Mouse (Mus musculus) kidney, adult 2 months (tissue): ENCODE data around the gene Ivl. TPM values are rescaled to one million over a fixed set of nuclear protein-coding genes. Genes with fewer than 3 reads are reported as not detected.

Source experiments
- DNase-seq: peaks from one replicate; pipeline ENCODE4 v3.0.0; 2021
- H3K27ac ChIP-seq: fragments of 200-500 bp; 2 replicates; pipeline ENCODE4 v1.5.1; 2012; ENCODE audit warnings: low read depth, low read length, control low read depth, inconsistent platforms; ENCODE audit not compliant: insufficient read depth
- H3K27me3 ChIP-seq: fragments of 200-500 bp; replicated peaks from 2 replicates; pipeline ENCODE4 v1.6.1; 2012; ENCODE audit warnings: mild to moderate bottlenecking, moderate library complexity, low read length, inconsistent platforms; ENCODE audit not compliant: control insufficient read depth, insufficient read depth
- H3K36me3 ChIP-seq: fragments of 200-500 bp; 2 replicates; pipeline ENCODE4 v1.6.1; 2012; ENCODE audit warnings: mild to moderate bottlenecking, moderate library complexity, low read length, inconsistent platforms; ENCODE audit not compliant: control insufficient read depth, insufficient read depth
- H3K4me1 ChIP-seq: fragments of 200-500 bp; 2 replicates; pipeline ENCODE4 v1.6.1; 2011; ENCODE audit warnings: low read length; ENCODE audit not compliant: control insufficient read depth, insufficient read depth
- H3K4me3 ChIP-seq: fragments of 200-500 bp; 2 replicates; pipeline ENCODE4 v1.5.1; 2011; ENCODE audit warnings: mild to moderate bottlenecking, low read depth, low read length, control low read depth; ENCODE audit not compliant: insufficient read depth
- CTCF ChIP-seq: fragments of 200-500 bp; conservative IDR thresholded peaks from 2 replicates; pipeline ENCODE4 v1.5.1; 2011; ENCODE audit warnings: low read depth, mild to moderate bottlenecking, control low read depth, low read length, moderate library complexity, mixed read lengths; ENCODE audit not compliant: insufficient read depth, insufficient read length
- POLR2A ChIP-seq: fragments of 200-500 bp; IDR thresholded peaks from one replicate; pipeline ENCODE4 v1.6.1; 2011; ENCODE audit warnings: low read depth, low read length, control low read depth
- WGBS: fragments of 180-500 bp; shearing (Covaris S2); methylation state at CpG from one replicate; pipeline ENCODE4 v1.1.7; 2018; 5-methylcytosine and 5-hydroxymethylcytosine counted together
- polyA plus RNA-seq: library from polyadenylated mRNA; depleted of rRNA; stranded (reverse); fragments of >200 nt; gene quantifications from 2 replicates; pipeline ENCODE4 v1.2.3, GENCODE M21; 2012; rRNA removed

The Ivl gene
- polyA plus RNA-seq, 1 experiment: 0.08 TPM

DNA sequence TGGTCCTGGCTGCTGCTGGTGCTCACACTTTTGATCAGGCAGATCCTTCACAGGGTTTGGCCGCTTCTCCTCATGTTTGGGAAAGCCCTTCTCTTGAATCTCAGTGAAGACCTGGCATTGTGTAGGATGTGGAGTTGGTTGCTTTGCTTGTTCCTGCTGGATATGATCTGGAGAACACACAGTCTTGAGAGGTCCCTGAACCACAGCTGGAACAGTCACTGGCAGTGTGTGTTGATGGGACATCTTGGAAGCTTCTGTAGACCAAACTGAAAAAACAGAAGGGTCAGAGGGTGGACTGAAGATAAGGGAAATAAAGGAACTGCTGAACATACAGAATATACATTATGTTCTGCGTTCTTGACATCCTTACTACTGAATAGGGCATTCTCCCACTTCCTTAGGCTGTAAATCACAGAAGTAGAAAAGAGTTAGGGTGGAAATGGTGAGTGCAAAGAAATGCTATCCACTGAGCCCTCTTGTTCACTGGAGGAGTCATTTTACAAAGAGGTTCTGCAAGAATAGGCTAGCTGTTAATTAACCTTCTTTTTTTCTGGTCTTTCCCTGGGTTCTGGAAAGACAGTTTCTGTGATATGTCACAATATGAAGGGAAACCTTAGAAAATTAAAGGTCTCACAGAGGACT is 900 bp downstream of the Ivl start:
- H3K36me3 ChIP-seq: no peaks in the 10 kb centered on the region
- no peak overlapping the region for H3K27ac ChIP-seq
- H3K4me1 ChIP-seq: no peaks in the 10 kb centered on the region
- no peak overlapping the region for H3K4me3 ChIP-seq
- WGBS: 39% methylated on average over 2 of the region's 2 CpGs
- no peaks in the 10 kb centered on the region for H3K27me3 ChIP-seq
- DNase-seq: no peak
- TF ChIP-seq CTCF (no peak), POLR2A (no peak)

DNA sequence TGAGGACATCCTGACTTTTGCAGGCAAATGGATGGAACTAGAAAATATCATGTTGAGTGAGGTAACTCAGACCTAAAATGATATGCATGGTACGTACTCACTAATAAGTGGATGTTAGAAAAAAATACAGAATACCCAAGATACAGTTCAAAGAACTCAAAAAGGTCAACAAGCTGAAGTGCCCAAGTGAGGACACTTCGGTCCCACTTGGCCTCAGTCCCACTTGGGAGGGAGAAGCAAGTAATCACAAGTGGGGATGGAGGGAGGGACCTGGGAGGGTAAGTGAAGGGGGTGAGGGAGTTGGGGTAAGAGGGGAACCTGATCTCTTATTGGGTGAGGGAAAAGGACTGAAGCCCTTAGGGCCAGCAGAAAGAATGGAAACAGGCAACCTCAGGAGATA is 4.8 kb downstream of the Ivl start:
- no peak for DNase-seq
- H3K27me3 ChIP-seq: no peaks in the 10 kb centered on the region
- H3K36me3 ChIP-seq: no peaks in the 10 kb centered on the region
- H3K4me3 ChIP-seq: no peak overlapping the region
- no peak for TF ChIP-seq CTCF
- H3K4me1 ChIP-seq: no peaks in the 10 kb centered on the region
- WGBS: 76% methylated on average over 2 of the region's 2 CpGs
- H3K27ac ChIP-seq: no peak overlapping the region

GRCm38 (mm10) chr3:92565418-92565817 is 8.1 kb downstream of the Ivl start:
- peak; percentile 29 for DNase-seq
- H3K27ac ChIP-seq: no peak overlapping the region
- no peaks in the 10 kb centered on the region for H3K4me1 ChIP-seq
- H3K36me3 ChIP-seq: no peaks in the 10 kb centered on the region
- no peaks in the 10 kb centered on the region for H3K27me3 ChIP-seq
- 0 out of 2 replicates have a peak, but pooled peaks have one; percentile 12 for TF ChIP-seq CTCF
- no peak for TF ChIP-seq POLR2A
- no peak overlapping the region for H3K4me3 ChIP-seq

GRCm38 (mm10) chr3:92534411-92534810 is 39.1 kb downstream of the Ivl start, which contains the start of gene 2310046K23Rik:
TSS of gene 2310046K23Rik (minus strand) at chr3:92534511.
- Histone ChIP-seq H3K4me3 (no peak within 1 kb of the TSS), H3K27me3 (no peaks in the 10 kb centered on the region), H3K4me1 (no peaks in the 10 kb centered on the region), H3K27ac (no peak within 1 kb of the TSS), H3K36me3 (no peaks in the 10 kb centered on the region)
- 81% methylated on average over 3 of the region's 3 CpGs for WGBS
- TF ChIP-seq CTCF (no peak), POLR2A (no peak)
- no peak for DNase-seq

Other genes with a start within 250 kb of the Ivl start
- not detected in 2 replicates for gene Sprr2d, start 234.6 kb downstream of the Ivl start, polyA plus RNA-seq
- gene Sprr2e, start 221.6 kb downstream of the Ivl start, polyA plus RNA-seq: not detected in 2 replicates
- gene Sprr2f, start 208.5 kb downstream of the Ivl start, polyA plus RNA-seq: 0.25 and 0.54 TPM in 2 replicates
- gene Sprr2h, start 188.1 kb downstream of the Ivl start, polyA plus RNA-seq: not detected in 2 replicates
- not detected in 2 replicates for gene Sprr2i, start 165.7 kb downstream of the Ivl start, polyA plus RNA-seq
- not detected in 2 replicates for gene Sprr2j-ps, start 155.7 kb downstream of the Ivl start, polyA plus RNA-seq
- 4.2 and 7.0 TPM in 2 replicates for gene Gm9774, start 144.3 kb downstream of the Ivl start, polyA plus RNA-seq
- gene Sprr2k, start 141.2 kb downstream of the Ivl start, polyA plus RNA-seq: not detected in 2 replicates
- gene Sprr1b, start 134.9 kb downstream of the Ivl start, polyA plus RNA-seq: not detected in 2 replicates
- gene Sprr3, start 115.0 kb downstream of the Ivl start, polyA plus RNA-seq: not detected in 2 replicates
- 32.6 and 48.8 TPM in 2 replicates for gene Sprr1a, start 87.8 kb downstream of the Ivl start, polyA plus RNA-seq
- not detected in 2 replicates for gene Sprr4, start 73.2 kb downstream of the Ivl start, polyA plus RNA-seq
- gene 2310046K23Rik, start 39.2 kb downstream of the Ivl start, polyA plus RNA-seq: not detected in 2 replicates
- 3.3 and 3.5 TPM in 2 replicates for gene Smcp, start 15.3 kb upstream of the Ivl start, polyA plus RNA-seq
- not detected in 2 replicates for gene 2210017I01Rik, start 33.8 kb upstream of the Ivl start, polyA plus RNA-seq
- not detected in 2 replicates for gene Lce6a, start 47.9 kb upstream of the Ivl start, polyA plus RNA-seq
- not detected in 2 replicates for gene Lce1a1, start 74.6 kb upstream of the Ivl start, polyA plus RNA-seq
- gene Lce1b, start 83.2 kb upstream of the Ivl start, polyA plus RNA-seq: not detected in 2 replicates
- gene Lce1a2, start 96.6 kb upstream of the Ivl start, polyA plus RNA-seq: not detected in 2 replicates
- not detected in 2 replicates for gene Lce1c, start 105.5 kb upstream of the Ivl start, polyA plus RNA-seq
- not detected in 2 replicates for gene Lce1d, start 113.5 kb upstream of the Ivl start, polyA plus RNA-seq
- not detected in 2 replicates for gene Lce1e, start 135.3 kb upstream of the Ivl start, polyA plus RNA-seq
- not detected in 2 replicates for gene Lce1f, start 146.6 kb upstream of the Ivl start, polyA plus RNA-seq
- not detected in 2 replicates for gene Gm38119, start 165.4 kb upstream of the Ivl start, polyA plus RNA-seq
- gene Lce1g, start 178.6 kb upstream of the Ivl start, polyA plus RNA-seq: not detected in 2 replicates
- not detected in 2 replicates for gene Lce1h, start 191.3 kb upstream of the Ivl start, polyA plus RNA-seq
- not detected in 2 replicates for gene Lce1i, start 205.2 kb upstream of the Ivl start, polyA plus RNA-seq
- gene Lce1j, start 216.8 kb upstream of the Ivl start, polyA plus RNA-seq: not detected in 2 replicates
- gene Lce1k, start 234.2 kb upstream of the Ivl start, polyA plus RNA-seq: not detected in 2 replicates